Mouse (Mus musculus): ENCODE measurements around the gene Cpt1c.

The Cpt1c gene

GRCm38 (mm10) chr7:44999753-45000152 is 25.1 kb upstream of the Cpt1c start:
- DNase-seq (ENCODE audit: low read depth in 1 of 2, low spot score in 2 of 2) = no peak

- no peak for DNase-seq (ENCODE audit: low read depth in 1 of 2, low spot score in 2 of 2)
These were observed 23.9 kb upstream of the Cpt1c start, which contains the start of gene Bcl2l12 for GRCm38 (mm10) chr7:44998501-44998955. Gene Bcl2l12, minus strand, starts transcription at chr7:44998712.

GRCm38 (mm10) chr7:44997940-44998428 is 23.3 kb upstream of the Cpt1c start:
- DNase-seq (ENCODE audit: low read depth in 1 of 2, low spot score in 2 of 2) = no peak

- peak; percentile 90 to 98 for DNase-seq (ENCODE audit: low read depth in 1 of 2, low spot score in 2 of 2)
These were observed 22.7 kb upstream of the Cpt1c start, which contains the start of gene Irf3 for GRCm38 (mm10) chr7:44997231-44997939. Gene Irf3, plus strand, starts transcription at chr7:44997648.

GRCm38 (mm10) chr7:44996672-44997071 is 22.0 kb upstream of the Cpt1c start:
- no peak for DNase-seq (ENCODE audit: low read depth in 1 of 2, low spot score in 2 of 2)

GRCm38 (mm10) chr7:44986879-44987718 is 12.4 kb upstream of the Cpt1c start:
- no peak for DNase-seq (ENCODE audit: low read depth in 1 of 2, low spot score in 2 of 2)

- DNase-seq (ENCODE audit: low read depth in 1 of 2, low spot score in 2 of 2) = peak; percentile 99
These were observed 11.7 kb upstream of the Cpt1c start, which contains the start of gene Prmt1 for GRCm38 (mm10) chr7:44986192-44986878. Gene Prmt1, minus strand, starts transcription at chr7:44986568.

- DNase-seq (ENCODE audit: low read depth in 1 of 2, low spot score in 2 of 2) = no peak
These were observed 11.0 kb upstream of the Cpt1c start for GRCm38 (mm10) chr7:44985595-44986191.

- DNase-seq (ENCODE audit: low read depth in 1 of 2, low spot score in 2 of 2) = no peak
These were observed 10.1 kb upstream of the Cpt1c start for GRCm38 (mm10) chr7:44984833-44985164.

- no peak for DNase-seq (ENCODE audit: low read depth in 1 of 2, low spot score in 2 of 2)
These were observed 9.5 kb upstream of the Cpt1c start for GRCm38 (mm10) chr7:44983944-44984832.

GRCm38 (mm10) chr7:44983085-44983484 is 8.4 kb upstream of the Cpt1c start:
- DNase-seq (ENCODE audit: low read depth in 1 of 2, low spot score in 2 of 2) = peak; percentile 66 to 78

- DNase-seq (ENCODE audit: low read depth in 1 of 2, low spot score in 2 of 2) = no peak
These were observed 6.9 kb upstream of the Cpt1c start for GRCm38 (mm10) chr7:44981539-44981938.

GRCm38 (mm10) chr7:44978300-44978699 is 3.6 kb upstream of the Cpt1c start:
- no peak for DNase-seq (ENCODE audit: low read depth in 1 of 2, low spot score in 2 of 2)

- DNase-seq (ENCODE audit: low read depth in 1 of 2, low spot score in 2 of 2) = no peak
These were observed 417 bp upstream of the Cpt1c start for GRCm38 (mm10) chr7:44975117-44975419.

- DNase-seq (ENCODE audit: low read depth in 1 of 2, low spot score in 2 of 2) = no peak
These were observed 1.1 kb downstream of the Cpt1c start for GRCm38 (mm10) chr7:44973415-44974130.

GRCm38 (mm10) chr7:44971142-44971541 is 3.5 kb downstream of the Cpt1c start:
- DNase-seq (ENCODE audit: low read depth in 1 of 2, low spot score in 2 of 2) = no peak

GRCm38 (mm10) chr7:44970231-44970691 is 4.4 kb downstream of the Cpt1c start:
- peak in 1 of 2 experiments; percentile 43 for DNase-seq (ENCODE audit: low read depth in 1 of 2, low spot score in 2 of 2)

GRCm38 (mm10) chr7:44966638-44967037 is 8.0 kb downstream of the Cpt1c start:
- no peak for DNase-seq (ENCODE audit: low read depth in 1 of 2, low spot score in 2 of 2)

GRCm38 (mm10) chr7:44965975-44966374 is 8.7 kb downstream of the Cpt1c start:
- DNase-seq (ENCODE audit: low read depth in 1 of 2, low spot score in 2 of 2) = no peak

All from monocyte, adult 2 months (primary cell).